Mouse (Mus musculus): Measurements from ENCODE around the gene Tmem132c. TPM values are rescaled to one million over a fixed set of nuclear protein-coding genes. Genes with fewer than 3 reads are reported as not detected.

Gene Tmem132c
- polyA plus RNA-seq (2014; fragmentation: Nextera tagmentation; extraction: Ambion mirVana), result 3.5 and 4.3 TPM in 2 replicates

DNA sequence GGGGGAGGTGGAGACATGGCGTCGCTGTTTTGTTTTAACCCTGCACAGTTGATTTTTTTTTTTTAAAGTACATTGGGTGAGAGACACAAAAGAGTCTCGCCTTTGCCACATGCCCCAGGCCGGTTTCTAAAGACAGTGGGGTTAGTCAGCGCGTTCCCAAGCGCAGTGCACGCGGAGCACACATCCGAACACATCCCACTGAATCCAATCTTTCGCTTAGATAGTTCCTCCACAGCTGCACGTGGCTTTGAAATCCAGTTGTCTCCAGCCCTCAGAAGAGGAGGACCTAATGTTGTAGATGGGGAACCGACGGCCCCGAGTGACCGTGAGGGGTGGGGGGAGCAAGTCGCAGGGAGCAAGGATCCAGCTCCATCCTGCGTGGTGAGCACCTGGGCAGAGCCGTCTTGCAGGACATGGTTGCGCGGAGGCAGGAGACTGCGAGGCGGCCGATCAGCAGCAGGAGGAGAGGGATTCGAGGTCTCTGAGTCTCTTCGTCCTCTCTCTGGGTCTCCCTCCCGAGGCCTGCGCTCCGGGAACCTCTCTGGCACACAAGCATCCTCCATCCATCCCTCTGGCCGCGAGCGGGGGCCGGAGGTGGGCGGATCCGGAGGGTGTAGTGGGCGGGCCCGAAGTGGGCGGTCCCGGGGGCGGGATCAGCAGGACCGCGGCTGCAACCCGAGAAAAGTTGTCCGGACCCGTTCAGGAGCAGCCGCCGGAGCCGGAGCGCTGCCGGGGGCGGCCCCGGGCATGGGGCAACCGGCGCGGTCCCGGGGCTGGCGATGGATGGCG lies at the start of gene Tmem132c:
Gene Tmem132c (plus strand): TSS at position 673 of the 789 bp plus-strand sequence.
- ATAC-seq (replicated peaks; ENCODE audit: insufficient number of reproducible peaks, low FRiP score, low TSS enrichment), result peak; percentile 86
- WGBS (ENCODE audit: insufficient replicate concordance), result under 1% methylated on average over 55 of the region's 58 CpGs
- peaks cover 47% of the 10 kb centered on the region for H3K27me3 ChIP-seq (ENCODE audit: control insufficient read depth, insufficient read depth, low read length)

DNA sequence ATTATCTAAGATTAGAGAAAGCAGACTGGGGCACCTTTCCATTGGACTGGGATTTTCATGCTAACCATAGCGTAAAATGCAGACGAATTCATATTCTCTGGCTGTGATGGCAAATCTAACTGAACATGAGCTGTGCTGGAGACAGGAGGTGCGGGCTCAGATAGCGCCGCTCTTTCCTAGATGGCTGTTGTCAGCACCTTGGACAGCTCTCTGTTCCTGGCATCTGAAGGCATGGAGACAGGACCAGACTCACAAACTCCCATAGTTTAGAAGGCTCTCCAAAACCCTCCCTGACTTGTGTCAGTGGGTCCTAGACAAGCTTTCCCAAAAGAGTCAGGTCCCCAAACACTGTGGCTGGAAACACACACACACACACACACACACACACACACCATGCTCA lies 49.7 kb upstream of the Tmem132c start:
- ATAC-seq (replicated peaks; ENCODE audit: insufficient number of reproducible peaks, low FRiP score, low TSS enrichment), result no peak
- no peaks in the 10 kb centered on the region for H3K9me3 ChIP-seq (replicated peaks; ENCODE audit: control insufficient read depth, low read length)
- H3K27me3 ChIP-seq (ENCODE audit: control insufficient read depth, insufficient read depth, low read length), result no peaks in the 10 kb centered on the region
- WGBS (ENCODE audit: insufficient replicate concordance), result 24% methylated on average over 5 of the region's 5 CpGs
- H3K4me2 ChIP-seq, result no peak overlapping the region
- no peak overlapping the region for H3K4me3 ChIP-seq (ENCODE audit: low read depth, low read length)
- H3K27ac ChIP-seq (ENCODE audit: low read depth, low read length), result no peak overlapping the region
- H3K9ac ChIP-seq (ENCODE audit: low read depth, low read length), result no peak overlapping the region
- H3K4me1 ChIP-seq (ENCODE audit: control insufficient read depth, insufficient read depth, low read length), result no peaks in the 10 kb centered on the region
- H3K36me3 ChIP-seq (ENCODE audit: control insufficient read depth, insufficient read depth, low read length), result no peaks in the 10 kb centered on the region

More for the DNA sequence above, at the start of gene Tmem132c:
- Histone ChIP-seq H3K36me3 (ENCODE audit: control insufficient read depth, insufficient read depth, low read length) (no peaks in the 10 kb centered on the region), H3K4me2 (peak within 1 kb of the TSS; percentile 78), H3K9ac (ENCODE audit: low read depth, low read length) (peak within 1 kb of the TSS; percentile 30; the same call in 1 of the 2 replicates), H3K4me1 (ENCODE audit: control insufficient read depth, insufficient read depth, low read length) (no peaks in the 10 kb centered on the region), H3K9me3 (replicated peaks; ENCODE audit: control insufficient read depth, low read length) (no peaks in the 10 kb centered on the region), H3K4me3 (ENCODE audit: low read depth, low read length) (peak within 1 kb of the TSS; percentile 53), H3K27ac (ENCODE audit: low read depth, low read length) (no peak within 1 kb of the TSS)

DNA sequence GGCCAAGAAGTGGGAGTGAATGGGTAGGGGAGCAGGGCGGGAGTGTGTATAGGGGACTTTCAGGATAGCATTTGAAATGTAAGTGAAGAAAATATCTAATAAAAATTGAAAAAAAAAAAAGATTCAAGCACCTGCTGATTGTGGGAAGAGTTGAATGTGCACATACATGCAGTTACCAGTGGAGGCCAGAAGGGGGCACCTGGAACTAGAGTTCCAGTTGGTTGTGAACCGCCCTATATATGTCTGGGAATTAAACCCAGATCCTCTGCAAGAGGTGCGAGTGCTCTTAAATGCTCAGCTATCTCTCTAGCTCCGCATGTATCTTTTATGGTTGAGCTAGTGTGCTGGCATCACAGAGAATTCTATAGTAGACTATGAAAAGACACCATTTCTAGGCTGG lies 42.8 kb upstream of the Tmem132c start:
- H3K4me1 ChIP-seq (ENCODE audit: control insufficient read depth, insufficient read depth, low read length), result no peaks in the 10 kb centered on the region
- WGBS (ENCODE audit: insufficient replicate concordance), result 48% methylated on average over 4 of the region's 4 CpGs
- H3K9ac ChIP-seq (ENCODE audit: low read depth, low read length), result no peak overlapping the region
- H3K27ac ChIP-seq (ENCODE audit: low read depth, low read length), result no peak overlapping the region
- no peaks in the 10 kb centered on the region for H3K9me3 ChIP-seq (replicated peaks; ENCODE audit: control insufficient read depth, low read length)
- no peak overlapping the region for H3K4me2 ChIP-seq
- ATAC-seq (replicated peaks; ENCODE audit: insufficient number of reproducible peaks, low FRiP score, low TSS enrichment), result no peak
- no peaks in the 10 kb centered on the region for H3K27me3 ChIP-seq (ENCODE audit: control insufficient read depth, insufficient read depth, low read length)
- no peak overlapping the region for H3K4me3 ChIP-seq (ENCODE audit: low read depth, low read length)
- H3K36me3 ChIP-seq (ENCODE audit: control insufficient read depth, insufficient read depth, low read length), result no peaks in the 10 kb centered on the region

DNA sequence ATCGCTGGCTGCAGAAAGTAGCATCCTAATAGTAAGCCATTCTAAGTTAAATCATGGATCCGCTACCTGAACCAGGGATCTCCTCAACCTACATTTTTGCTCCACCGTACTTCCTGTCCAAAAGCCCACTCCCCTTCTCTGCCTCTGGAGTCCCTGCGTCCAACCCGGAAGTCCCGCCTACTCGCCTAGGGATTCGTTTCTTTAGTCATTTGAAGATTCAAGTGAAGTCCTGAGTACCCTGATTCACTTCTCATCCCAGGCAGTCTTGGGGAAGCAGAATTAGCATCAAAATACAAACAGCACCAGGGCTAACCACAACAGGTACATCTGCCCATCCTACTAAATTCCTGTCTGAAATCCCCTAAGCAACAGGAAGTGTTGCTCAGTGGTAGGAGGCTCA lies 36.7 kb upstream of the Tmem132c start:
- ATAC-seq (replicated peaks; ENCODE audit: insufficient number of reproducible peaks, low FRiP score, low TSS enrichment), result no peak
- H3K4me2 ChIP-seq, result no peak overlapping the region
- H3K4me3 ChIP-seq (ENCODE audit: low read depth, low read length), result no peak overlapping the region
- no peaks in the 10 kb centered on the region for H3K9me3 ChIP-seq (replicated peaks; ENCODE audit: control insufficient read depth, low read length)
- H3K27ac ChIP-seq (ENCODE audit: low read depth, low read length), result no peak overlapping the region
- H3K4me1 ChIP-seq (ENCODE audit: control insufficient read depth, insufficient read depth, low read length), result no peaks in the 10 kb centered on the region
- H3K9ac ChIP-seq (ENCODE audit: low read depth, low read length), result no peak overlapping the region
- H3K36me3 ChIP-seq (ENCODE audit: control insufficient read depth, insufficient read depth, low read length), result no peaks in the 10 kb centered on the region
- no peaks in the 10 kb centered on the region for H3K27me3 ChIP-seq (ENCODE audit: control insufficient read depth, insufficient read depth, low read length)
- 84% methylated on average over 8 of the region's 8 CpGs for WGBS (ENCODE audit: insufficient replicate concordance)

DNA sequence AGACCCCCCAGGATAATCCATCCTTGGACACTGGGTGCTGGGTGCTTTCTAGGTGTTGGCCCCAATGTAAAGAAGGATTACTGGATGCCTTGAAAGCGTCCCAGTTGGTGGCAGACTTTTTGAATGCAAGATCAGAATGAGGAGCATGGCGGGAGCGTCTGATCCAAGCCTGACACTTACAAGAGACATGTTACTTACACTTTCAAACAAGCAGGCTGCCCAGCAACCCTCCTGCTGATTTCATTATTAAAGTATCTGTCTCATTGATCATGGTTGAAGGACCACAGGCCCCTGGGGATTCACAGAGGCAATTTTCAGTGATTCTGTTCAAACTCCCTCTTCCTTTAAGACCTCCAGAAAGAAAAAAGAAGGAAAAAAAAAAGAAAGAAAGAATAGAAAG lies 25.2 kb upstream of the Tmem132c start:
- Histone ChIP-seq H3K27ac (ENCODE audit: low read depth, low read length) (no peak overlapping the region), H3K4me3 (ENCODE audit: low read depth, low read length) (no peak overlapping the region), H3K27me3 (ENCODE audit: control insufficient read depth, insufficient read depth, low read length) (no peaks in the 10 kb centered on the region), H3K4me1 (ENCODE audit: control insufficient read depth, insufficient read depth, low read length) (no peaks in the 10 kb centered on the region), H3K9me3 (replicated peaks; ENCODE audit: control insufficient read depth, low read length) (0 out of 2 replicates have a peak, but pooled peaks cover 3% of the 10 kb centered on the region), H3K4me2 (no peak overlapping the region), H3K9ac (ENCODE audit: low read depth, low read length) (no peak overlapping the region), H3K36me3 (ENCODE audit: control insufficient read depth, insufficient read depth, low read length) (no peaks in the 10 kb centered on the region)
- ATAC-seq (replicated peaks; ENCODE audit: insufficient number of reproducible peaks, low FRiP score, low TSS enrichment), result no peak
- WGBS (ENCODE audit: insufficient replicate concordance), result 65% methylated on average over 3 of the region's 3 CpGs

DNA sequence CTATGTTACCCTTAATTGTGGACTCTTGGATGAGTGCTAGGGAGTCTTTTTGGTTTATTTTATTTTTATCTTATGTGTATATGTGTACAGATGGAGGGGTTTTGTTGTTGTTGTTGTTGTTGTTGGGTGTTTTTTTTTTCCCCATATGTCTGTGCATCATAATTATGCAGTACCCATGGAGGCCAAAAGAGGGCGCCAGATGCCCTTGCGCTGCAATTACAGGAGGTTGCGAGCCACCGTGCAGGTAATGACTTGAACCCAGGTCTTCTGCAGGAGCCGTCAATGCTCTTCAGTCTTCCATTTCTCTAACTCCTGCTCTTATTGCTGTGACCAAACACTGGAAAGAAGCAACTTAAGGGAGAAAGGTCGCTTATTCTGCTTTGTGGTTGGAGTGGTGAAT lies 23.9 kb upstream of the Tmem132c start:
- no peak overlapping the region for H3K4me3 ChIP-seq (ENCODE audit: low read depth, low read length)
- WGBS (ENCODE audit: insufficient replicate concordance), result 58% methylated on average over 6 of the region's 6 CpGs
- H3K27ac ChIP-seq (ENCODE audit: low read depth, low read length), result no peak overlapping the region
- H3K27me3 ChIP-seq (ENCODE audit: control insufficient read depth, insufficient read depth, low read length), result no peaks in the 10 kb centered on the region
- no peak for ATAC-seq (replicated peaks; ENCODE audit: insufficient number of reproducible peaks, low FRiP score, low TSS enrichment)
- H3K9ac ChIP-seq (ENCODE audit: low read depth, low read length), result no peak overlapping the region
- no peaks in the 10 kb centered on the region for H3K36me3 ChIP-seq (ENCODE audit: control insufficient read depth, insufficient read depth, low read length)
- no peaks in the 10 kb centered on the region for H3K4me1 ChIP-seq (ENCODE audit: control insufficient read depth, insufficient read depth, low read length)
- H3K9me3 ChIP-seq (replicated peaks; ENCODE audit: control insufficient read depth, low read length), result 0 out of 2 replicates have a peak, but pooled peaks cover 3% of the 10 kb centered on the region
- no peak overlapping the region for H3K4me2 ChIP-seq

DNA sequence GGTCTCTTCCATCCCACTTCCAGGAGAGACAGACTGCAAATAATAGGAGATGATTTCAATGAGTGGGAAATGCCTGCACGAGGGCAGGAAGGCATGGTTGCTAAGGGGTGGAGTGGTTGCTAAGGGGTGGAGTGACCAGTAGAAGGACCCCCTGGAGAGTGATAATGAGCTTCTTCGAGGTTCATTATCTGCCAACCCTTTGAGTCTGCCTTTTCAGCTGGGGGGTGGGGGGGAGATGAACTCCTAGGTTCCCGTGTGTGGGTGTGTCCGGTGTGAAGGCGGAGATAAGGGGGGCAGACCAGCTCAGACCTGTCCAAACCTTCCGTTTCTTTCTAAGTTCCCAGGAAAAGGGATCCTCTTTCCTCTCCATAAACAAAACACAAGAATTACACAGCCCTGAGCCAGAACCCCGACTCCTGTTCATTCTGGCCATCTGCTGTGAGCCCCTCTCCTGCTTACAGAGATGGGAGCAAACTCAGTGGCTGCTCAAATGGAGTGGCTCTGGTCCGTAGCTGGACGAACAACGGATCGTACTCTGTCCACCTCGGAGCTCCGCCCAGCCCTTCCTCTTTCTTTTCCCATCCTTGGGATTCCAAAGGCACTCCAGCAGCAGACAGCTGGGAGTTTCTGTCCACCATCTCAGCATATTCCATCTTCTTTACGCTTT lies 13.5 kb upstream of the Tmem132c start:
- 2% methylated on average over 14 of the region's 14 CpGs for WGBS (ENCODE audit: insufficient replicate concordance)
- no peak for ATAC-seq (replicated peaks; ENCODE audit: insufficient number of reproducible peaks, low FRiP score, low TSS enrichment)
- Histone ChIP-seq H3K4me1 (ENCODE audit: control insufficient read depth, insufficient read depth, low read length) (no peaks in the 10 kb centered on the region), H3K9me3 (replicated peaks; ENCODE audit: control insufficient read depth, low read length) (no peaks in the 10 kb centered on the region), H3K4me2 (peak overlapping the region; percentile 64), H3K9ac (ENCODE audit: low read depth, low read length) (no peak overlapping the region), H3K27me3 (ENCODE audit: control insufficient read depth, insufficient read depth, low read length) (no peaks in the 10 kb centered on the region; the same call in 1 of the 2 replicates), H3K36me3 (ENCODE audit: control insufficient read depth, insufficient read depth, low read length) (no peaks in the 10 kb centered on the region), H3K4me3 (ENCODE audit: low read depth, low read length) (peak overlapping the region; percentile 17), H3K27ac (ENCODE audit: low read depth, low read length) (no peak overlapping the region)

DNA sequence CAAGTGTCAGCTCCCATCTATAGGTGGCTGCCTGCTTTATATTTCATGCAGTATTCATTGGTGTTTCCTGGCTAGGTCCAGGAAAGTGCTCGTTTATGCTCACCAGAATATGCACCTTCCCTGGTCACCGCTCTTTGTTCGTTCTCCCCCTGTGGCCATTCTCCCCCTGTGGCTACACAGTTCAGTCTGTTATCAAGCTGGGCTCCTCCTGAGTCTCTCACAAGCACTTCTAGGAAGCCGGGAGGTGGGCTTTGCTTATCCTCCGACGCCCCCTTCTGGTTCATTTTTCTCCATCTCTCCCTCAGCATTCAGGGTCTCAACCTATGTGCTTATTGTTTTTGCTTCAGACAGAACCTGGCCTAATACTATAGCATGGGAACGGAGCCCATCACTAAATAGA lies 6.9 kb upstream of the Tmem132c start:
- no peak overlapping the region for H3K27ac ChIP-seq (ENCODE audit: low read depth, low read length)
- WGBS (ENCODE audit: insufficient replicate concordance), result 3% methylated on average over 7 of the region's 7 CpGs
- H3K4me2 ChIP-seq, result no peak overlapping the region
- H3K4me1 ChIP-seq (ENCODE audit: control insufficient read depth, insufficient read depth, low read length), result no peaks in the 10 kb centered on the region
- H3K36me3 ChIP-seq (ENCODE audit: control insufficient read depth, insufficient read depth, low read length), result no peaks in the 10 kb centered on the region
- no peak overlapping the region for H3K4me3 ChIP-seq (ENCODE audit: low read depth, low read length)
- no peak overlapping the region for H3K9ac ChIP-seq (ENCODE audit: low read depth, low read length)
- H3K27me3 ChIP-seq (ENCODE audit: control insufficient read depth, insufficient read depth, low read length), result peaks cover 11% of the 10 kb centered on the region
- H3K9me3 ChIP-seq (replicated peaks; ENCODE audit: control insufficient read depth, low read length), result no peaks in the 10 kb centered on the region
- ATAC-seq (replicated peaks; ENCODE audit: insufficient number of reproducible peaks, low FRiP score, low TSS enrichment), result no peak
